Mouse (Mus musculus) splenic B cell, adult 2 months (primary cell): ENCODE measurements around the gene Slc35c2.
A peak's percentile ranks its signal among the peaks of the same experiment; 100 is the strongest.

Experiments used
- DNase-seq: peaks from one replicate; pipeline ENCODE4 v3.0.0-alpha.2; 2011; ENCODE audit warnings: low read depth, low spot score
- H3K27me3 ChIP-seq: 2 replicates; pipeline ENCODE4 v1.6.1; 2012; ENCODE audit warnings: mild to moderate bottlenecking, low read length, moderate library complexity, mixed read lengths; ENCODE audit not compliant: control insufficient read depth, poor library complexity, insufficient read depth, severe bottlenecking
- H3K36me3 ChIP-seq: 2 replicates; pipeline ENCODE4 v1.6.1; 2012; ENCODE audit warnings: mild to moderate bottlenecking, low read length, moderate library complexity, mixed read lengths; ENCODE audit not compliant: control insufficient read depth, poor library complexity, insufficient read depth, severe bottlenecking

Gene Slc35c2

DNA sequence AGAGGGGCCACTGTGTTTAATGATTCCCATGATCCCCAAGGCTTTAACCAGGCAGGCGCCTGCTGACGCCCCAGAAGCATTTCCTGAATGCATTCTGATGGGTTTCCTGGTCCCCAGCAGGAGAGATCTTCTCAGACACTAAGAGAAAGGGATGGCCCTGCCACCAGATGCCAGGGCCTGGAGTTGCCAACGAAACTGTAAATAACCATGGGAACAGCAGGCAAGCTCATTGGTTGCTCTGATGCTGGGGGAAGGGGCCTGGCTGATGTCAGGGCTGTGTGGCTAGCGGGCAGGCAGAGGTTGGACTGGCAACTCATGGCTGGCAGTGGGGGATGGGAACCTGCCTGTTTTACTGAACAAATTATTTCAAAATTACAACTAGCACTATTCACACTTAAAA is 14.1 kb downstream of the Slc35c2 start:
- no peak for DNase-seq
- Histone ChIP-seq H3K27me3 (no peaks in the 10 kb centered on the region), H3K36me3 (peaks cover 7% of the 10 kb centered on the region; the same call in 1 of the 2 replicates)

DNA sequence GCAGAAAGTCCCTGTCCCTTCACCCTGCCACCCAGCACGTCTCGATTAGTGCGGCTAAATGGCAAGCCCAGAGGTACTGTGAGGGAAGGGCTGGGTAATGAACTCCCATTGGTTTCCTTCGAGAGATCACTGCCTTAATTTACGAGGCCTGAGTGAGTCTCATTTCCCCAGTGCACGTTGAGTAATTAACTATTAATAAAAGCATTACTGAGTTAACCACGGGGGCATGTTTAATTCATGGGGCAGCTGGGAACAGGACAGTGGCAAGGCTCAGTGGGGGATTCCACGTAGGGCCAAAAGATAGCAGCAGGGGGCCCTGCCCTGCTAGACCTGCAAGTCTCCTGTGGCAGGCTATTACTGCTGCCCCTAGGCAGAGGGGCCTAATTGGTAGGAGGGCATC is 16.3 kb downstream of the Slc35c2 start:
- no peaks in the 10 kb centered on the region for H3K36me3 ChIP-seq
- H3K27me3 ChIP-seq: no peaks in the 10 kb centered on the region
- DNase-seq: no peak

DNA sequence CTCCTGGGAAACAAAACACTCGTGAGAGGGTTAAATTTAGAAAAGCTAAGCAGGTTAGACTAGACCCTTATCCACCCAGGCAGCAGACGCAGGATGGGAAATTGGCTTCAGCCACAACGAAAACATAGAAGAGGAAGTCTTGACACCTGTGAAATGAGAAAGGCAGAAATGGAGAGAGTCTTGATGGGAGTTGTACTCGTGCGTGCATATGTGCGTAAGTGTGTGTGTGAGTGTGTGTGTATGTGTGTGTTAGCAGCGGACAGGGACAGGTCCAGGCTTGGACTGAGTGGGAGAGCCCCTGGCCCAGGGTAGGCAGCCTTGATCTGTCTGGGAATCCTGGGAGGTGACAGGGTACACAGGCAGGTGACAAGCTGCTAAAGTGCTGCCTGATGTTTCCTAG is 16.8 kb downstream of the Slc35c2 start:
- DNase-seq: peak; percentile 65
- Histone ChIP-seq H3K36me3 (no peaks in the 10 kb centered on the region), H3K27me3 (no peaks in the 10 kb centered on the region)

DNA sequence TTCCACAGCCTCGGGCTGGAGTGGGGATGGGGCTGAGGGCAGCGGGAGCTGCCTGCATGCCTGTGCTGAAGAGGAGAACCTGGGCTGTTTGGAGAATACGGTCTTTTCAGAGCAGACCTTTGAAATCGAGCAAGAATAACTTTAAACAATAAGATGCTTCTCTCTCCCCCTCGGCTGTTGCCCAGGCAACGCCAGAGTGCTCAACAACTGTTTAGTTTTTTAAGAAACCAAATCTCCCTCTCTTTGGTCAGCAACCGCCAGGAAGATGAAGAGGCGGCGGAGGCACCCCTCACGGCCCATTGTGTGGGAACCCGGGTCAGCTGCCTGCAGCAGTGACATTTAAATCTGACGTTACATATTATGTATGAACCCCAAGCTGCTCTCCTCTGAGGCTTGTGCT is 20.9 kb downstream of the Slc35c2 start:
- no peaks in the 10 kb centered on the region for H3K27me3 ChIP-seq
- no peaks in the 10 kb centered on the region for H3K36me3 ChIP-seq
- DNase-seq: no peak

DNA sequence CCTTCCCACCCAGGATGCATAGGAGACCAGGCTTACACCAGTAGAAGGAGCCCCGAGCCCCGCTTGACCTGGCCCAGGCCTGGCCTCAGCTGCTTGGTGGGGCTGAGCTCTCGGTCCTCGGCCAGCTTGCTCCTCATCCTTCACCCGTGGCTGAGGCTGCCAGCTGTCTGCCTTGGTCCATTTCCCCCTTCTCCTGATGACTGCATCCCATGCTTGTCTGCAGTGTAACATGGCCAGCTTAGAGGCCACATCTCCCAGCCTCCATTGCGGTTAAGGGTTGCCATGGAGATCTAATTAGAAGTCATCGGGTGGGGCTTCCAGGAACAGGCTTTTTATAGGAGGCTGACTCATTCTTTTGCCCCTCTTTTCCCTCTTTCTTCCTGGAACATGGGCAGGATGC is 23.8 kb downstream of the Slc35c2 start:
- Histone ChIP-seq H3K27me3 (no peaks in the 10 kb centered on the region), H3K36me3 (no peaks in the 10 kb centered on the region)
- no peak for DNase-seq

DNA sequence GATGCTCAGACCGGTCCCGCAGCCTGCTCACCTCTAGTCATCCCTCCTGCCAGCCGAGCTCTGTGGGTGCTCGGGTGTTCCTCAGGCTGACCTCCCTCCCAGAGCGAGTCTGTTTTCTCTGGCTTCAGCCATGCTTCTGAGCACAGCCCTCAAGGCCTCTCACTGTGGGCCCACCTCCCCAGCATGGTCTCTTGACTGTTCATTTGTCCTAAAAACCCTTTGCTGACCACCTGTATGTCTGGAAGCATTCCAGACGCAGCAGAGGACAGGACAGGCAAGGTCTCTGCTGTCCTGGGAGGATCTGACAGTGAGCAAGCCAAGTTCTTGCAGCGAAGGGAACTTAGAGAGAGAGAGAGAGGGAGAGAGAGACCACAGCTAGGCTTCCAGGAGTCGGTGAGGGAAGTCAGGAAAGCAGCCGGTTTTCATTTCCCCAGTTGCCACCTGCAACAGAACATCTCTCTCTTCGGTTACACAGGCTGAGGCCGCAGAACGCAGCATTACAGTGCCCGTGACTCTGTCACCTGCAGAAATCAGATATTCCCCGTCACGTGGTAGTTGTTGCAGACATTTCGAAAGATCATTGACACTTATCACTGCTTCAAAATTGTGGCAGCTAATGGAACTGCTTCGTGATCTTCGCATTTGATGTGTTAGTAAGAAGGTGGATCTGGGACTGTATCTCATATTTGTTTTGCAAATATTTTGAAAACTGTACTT is 25.2 kb downstream of the Slc35c2 start:
- no peak for DNase-seq
- Histone ChIP-seq H3K36me3 (no peaks in the 10 kb centered on the region), H3K27me3 (no peaks in the 10 kb centered on the region)

DNA sequence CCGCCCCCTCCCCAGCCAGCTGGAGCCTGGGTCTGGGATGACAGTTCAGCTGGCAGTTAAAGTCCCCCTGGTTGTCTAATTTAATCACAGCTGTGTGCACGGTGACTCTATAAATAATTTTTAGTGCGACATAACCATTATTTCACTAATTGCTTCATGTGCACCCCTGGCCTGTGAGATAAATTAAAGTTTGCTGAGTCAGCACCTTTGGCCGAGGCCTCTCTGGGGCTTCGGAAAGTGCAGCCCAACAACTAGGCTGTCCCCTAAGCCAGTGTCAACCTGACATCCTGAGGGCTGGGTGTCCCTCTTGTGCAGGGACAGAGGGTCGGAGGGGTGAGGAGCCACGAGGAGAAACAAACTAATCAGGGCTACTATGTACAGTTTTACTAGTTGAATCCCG is 27.8 kb downstream of the Slc35c2 start:
- no peak for DNase-seq
- H3K27me3 ChIP-seq: no peaks in the 10 kb centered on the region
- H3K36me3 ChIP-seq: no peaks in the 10 kb centered on the region

DNA sequence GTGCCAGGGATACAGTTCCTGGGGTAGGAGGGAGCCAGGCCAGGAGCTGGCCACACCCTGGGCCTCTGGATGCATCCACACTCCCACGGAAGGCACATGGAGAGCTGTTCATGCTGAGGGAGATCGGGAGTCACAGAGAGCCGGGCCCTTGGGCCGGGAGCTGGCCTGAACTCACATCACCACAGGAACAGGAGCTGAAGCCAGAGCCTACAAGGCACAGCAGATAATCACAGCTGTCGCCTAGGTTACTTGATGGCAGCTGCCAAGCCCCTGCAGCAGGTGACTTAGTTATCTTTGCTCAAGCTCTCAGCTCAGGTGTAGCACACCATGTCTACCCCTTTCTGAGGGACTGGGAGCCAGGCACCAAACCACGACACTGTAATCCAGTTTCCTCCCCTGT is 29.3 kb downstream of the Slc35c2 start:
- DNase-seq: no peak

DNA sequence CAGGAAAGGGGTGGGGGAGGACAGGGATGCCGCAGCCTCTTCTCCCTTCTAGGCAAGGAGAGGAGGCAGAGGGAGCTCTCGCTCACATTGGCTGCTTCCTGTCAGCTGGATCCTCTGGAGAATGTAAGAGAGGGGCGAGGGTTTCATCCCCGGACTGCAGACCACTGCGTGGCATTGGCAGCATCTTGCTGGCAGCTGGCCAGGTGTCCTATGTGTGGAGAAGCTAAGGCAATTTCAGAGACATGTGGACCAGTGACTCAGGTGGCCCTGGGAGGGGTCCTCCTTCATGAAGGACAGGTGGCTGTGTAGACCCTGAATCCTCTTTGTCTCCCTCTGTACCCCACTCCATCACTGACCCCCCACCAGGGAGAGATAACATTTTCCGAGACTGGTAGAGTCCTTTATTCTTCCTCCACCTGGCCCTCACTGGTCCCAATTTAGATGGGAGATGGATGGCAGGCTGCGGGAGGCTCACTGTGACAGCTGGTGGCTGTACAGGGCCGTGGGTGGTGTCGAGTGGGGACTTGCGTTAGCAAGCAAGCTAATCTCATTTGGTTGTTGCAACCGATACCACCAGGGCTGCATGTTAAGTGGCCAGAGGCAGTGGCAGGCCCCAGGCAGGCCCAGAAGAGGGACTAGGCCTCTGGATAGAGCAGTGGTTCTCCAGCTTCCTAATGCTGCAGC is 30.4 kb downstream of the Slc35c2 start:
- DNase-seq: no peak
- H3K36me3 ChIP-seq: no peaks in the 10 kb centered on the region
- H3K27me3 ChIP-seq: no peaks in the 10 kb centered on the region

More for the DNA sequence above, 29.3 kb downstream of the Slc35c2 start:
- no peaks in the 10 kb centered on the region for H3K27me3 ChIP-seq
- no peaks in the 10 kb centered on the region for H3K36me3 ChIP-seq

DNA sequence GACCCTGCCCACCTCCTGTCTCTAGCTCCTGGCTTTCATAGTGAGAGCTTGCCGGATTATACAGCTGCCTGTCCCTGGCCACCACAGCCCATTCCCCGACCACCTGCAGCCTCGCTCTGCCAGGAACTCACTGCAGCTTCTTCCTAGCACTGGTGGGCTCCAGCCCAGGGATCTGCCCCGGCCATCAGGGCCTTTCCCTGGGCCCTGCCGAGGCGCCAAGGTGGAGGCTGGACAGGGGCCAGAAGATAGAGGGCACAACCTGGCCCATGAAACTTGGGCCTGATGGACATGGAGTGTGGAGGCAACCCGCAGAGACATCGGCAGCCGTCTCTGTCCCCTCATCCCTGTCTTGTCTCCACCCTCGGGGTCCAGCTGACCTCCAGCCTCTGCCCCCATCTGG is 31.5 kb downstream of the Slc35c2 start:
- Histone ChIP-seq H3K27me3 (no peaks in the 10 kb centered on the region), H3K36me3 (no peaks in the 10 kb centered on the region)
- DNase-seq: no peak

DNA sequence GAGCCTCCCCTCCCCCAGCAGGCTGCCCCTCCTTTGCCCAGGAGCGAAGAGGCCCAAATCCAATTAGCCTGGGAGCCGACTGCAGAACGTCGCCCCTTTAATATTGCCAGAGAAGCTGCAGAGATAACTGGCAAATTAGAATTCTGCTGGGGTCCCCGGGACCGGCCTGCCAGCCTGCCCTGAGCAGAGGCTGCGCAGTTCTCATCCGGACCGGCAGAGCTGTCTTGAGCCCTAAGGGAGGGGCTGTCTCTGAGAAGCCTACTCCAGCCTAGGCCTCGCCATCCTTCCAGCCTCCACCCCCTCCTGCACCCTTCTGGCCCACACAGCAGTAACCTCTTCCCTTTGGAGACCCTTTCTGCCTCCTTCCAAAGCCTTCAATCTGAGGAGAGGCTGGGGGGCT is 33.8 kb downstream of the Slc35c2 start:
- no peak for DNase-seq
- Histone ChIP-seq H3K27me3 (no peaks in the 10 kb centered on the region), H3K36me3 (no peaks in the 10 kb centered on the region)

DNA sequence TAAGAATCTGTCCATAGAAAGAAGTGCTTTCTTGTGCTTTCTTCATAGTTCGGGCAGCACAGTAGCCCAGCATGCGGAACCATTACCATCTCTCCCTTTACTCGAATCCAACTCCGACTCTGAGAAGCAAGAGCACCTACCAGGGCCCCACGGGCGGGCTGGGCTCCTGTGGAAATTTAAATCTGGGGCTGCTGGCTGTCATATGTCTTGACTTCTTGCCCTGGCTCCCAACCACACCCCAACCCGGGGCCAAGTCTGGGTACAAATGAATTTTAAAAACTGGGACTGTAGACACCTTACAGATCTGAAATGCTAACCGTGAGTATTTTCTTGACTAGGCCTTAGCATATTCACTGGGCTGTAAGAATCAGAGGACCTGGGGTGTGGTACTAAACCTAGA is 34.4 kb downstream of the Slc35c2 start:
- Histone ChIP-seq H3K27me3 (no peaks in the 10 kb centered on the region; the same call in 1 of the 2 replicates), H3K36me3 (no peaks in the 10 kb centered on the region)
- DNase-seq: no peak

DNA sequence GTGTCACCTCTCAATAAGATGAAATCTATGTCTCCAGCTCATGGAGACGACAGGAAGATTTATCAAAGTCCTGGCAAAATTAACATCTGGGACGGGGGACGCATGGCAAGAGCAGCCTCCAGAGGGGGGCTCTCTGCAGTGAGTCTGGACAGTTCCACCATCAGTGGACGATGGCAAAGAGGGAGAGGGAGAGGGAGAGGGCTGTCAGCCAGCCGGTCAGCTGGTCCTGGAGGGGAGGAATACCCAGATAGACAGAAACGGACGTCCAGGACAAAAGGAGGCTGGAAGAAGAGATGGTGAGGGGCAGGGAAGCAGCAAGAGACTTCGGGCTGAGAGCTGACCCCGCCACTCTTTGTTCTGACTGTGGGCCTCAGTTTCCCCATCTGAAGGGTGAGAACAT is 34.9 kb downstream of the Slc35c2 start:
- no peaks in the 10 kb centered on the region for H3K36me3 ChIP-seq
- DNase-seq: no peak
- H3K27me3 ChIP-seq: no peaks in the 10 kb centered on the region; the same call in 1 of the 2 replicates

DNA sequence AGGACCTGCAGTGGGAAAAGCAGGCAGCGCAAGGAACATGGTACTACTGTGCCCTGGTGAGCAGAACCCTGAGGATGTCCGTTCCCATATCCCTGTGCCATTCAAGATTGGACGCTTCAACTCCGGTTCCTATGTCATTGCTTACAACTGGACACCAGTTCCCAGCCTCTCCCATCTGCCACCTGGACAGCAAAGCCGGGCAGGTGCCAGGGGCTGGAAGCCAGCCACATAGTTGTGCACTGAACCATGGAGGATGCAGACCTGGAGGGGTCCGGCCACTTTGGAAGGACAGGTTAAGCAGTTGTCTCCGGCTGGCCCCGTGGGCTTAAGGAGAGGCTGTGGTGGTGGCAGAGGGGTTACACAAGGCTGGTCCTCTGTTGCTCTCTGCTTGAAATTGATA is 35.3 kb downstream of the Slc35c2 start:
- no peaks in the 10 kb centered on the region; the same call in 1 of the 2 replicates for H3K27me3 ChIP-seq
- DNase-seq: no peak
- no peaks in the 10 kb centered on the region for H3K36me3 ChIP-seq

DNA sequence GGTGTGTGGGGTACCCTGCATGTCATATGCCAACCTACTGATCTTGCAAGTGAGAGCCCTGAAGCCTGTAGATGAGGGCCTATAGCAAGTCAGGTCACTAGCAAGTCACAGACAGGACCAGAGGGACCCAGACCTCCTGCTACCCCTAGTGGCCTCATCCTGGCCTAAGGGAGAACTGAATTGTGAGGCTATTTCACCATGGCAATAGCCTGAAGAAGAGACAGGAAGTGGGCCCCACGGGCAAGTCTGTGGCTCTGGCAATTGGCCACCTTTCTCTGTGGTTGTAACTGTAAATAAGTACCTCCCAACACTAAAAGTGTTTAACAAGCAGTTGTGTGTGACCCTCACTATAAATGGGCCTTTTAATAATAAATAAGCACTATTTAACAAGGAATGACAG is 36.8 kb downstream of the Slc35c2 start:
- H3K36me3 ChIP-seq: no peaks in the 10 kb centered on the region
- no peak for DNase-seq
- no peaks in the 10 kb centered on the region; the same call in 1 of the 2 replicates for H3K27me3 ChIP-seq
